Mouse (Mus musculus) cerebellum, postnatal 25 days (tissue): ENCODE measurements at regions not wholly inside any gene's neighbourhood (a gene's known extent, or its start where the extent isn't known, plus 50 kb on each side); places are given as distances from the start of the nearest gene placed in this dataset.

Experiments
- DNase-seq, 2 experiments: peaks; one replicate each; pipeline ENCODE4 v3.0.0; 2021; ENCODE audit warnings: mixed read lengths in 2 of 2

GRCm38 (mm10) chr4:95155178-95155577 is 103.2 kb upstream of the Jun start:
- no peak for DNase-seq

DNA sequence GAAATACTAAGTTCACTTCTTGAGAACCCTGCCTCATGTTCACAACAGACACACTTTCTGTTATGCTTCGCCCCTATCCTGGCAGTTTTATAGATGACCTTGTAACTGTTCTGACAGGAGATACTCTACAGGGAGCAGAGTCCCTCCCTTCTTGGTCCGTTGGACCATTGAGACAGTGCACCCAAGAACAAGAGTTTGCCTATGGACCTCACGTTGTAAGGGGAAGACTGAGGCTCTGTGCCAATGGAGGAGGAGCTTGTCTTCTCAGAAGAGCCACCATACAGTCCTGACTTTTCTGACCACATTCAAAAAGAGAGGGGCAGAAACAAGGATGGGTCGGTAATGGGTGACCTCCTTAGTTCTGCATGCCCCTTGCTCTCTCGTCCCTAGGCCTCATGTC is 103.8 kb upstream of the Jun start:
- DNase-seq = no peak

- no peak for DNase-seq
These were observed 104.6 kb upstream of the Jun start for GRCm38 (mm10) chr4:95156451-95157271.

DNA sequence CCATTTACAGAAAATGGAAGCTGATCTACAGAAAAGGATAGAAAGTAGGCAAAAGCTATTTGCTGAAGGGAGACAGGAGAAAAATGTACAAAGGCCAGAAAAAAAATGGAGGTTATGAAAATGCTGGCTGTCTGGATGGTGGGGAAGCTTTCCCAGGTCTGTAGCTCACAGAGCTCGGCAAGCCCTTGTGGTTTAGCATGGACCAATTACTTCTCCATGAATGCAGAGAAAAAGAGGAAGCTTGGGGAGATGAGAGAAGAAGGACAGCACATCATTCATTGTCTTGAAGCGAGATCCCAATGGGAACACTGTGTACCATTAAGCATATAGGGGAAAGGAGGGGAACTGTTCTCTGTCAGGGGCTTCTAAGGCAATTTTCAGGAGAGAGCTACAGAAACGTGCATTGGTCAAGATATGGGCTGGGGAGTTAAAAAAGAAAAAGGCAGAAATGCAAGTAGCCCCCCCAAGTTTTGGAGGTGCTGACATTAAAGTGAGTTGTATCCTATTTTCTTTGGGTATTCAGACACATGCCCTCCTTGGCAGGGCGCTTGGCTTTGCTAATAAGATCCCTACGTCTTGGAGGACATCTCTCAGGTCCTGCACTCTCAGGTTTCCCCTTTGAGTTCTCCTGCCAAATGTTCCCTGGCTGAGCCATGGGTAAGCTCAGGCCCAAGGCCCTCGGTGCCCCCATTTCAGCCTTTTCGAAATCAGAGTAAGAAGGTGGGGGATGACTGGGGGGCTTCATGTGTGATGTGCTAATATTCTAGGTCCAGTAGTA is 105.8 kb upstream of the Jun start:
- no peak for DNase-seq

GRCm38 (mm10) chr4:95158632-95159424 is 106.8 kb upstream of the Jun start:
- DNase-seq = no peak

DNA sequence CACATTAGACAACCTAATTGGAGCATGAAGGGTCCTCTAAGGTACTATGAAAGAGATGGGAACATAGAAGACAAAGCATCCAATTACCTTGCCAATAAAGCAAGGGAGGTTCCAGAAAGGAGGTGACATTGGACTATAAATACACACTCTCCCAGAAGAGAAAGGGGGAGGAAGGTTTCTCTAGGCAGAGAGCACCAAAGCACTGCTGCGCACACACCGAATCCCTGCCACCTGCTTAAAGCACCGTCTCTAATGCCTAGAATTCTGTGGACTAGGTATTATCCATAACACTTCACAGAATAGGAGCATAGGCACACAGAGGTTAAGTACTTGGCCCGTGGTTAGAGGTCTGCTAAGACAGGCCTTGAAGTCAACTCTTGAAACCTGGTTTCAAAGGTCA is 107.8 kb upstream of the Jun start:
- DNase-seq = no peak

- no peak for DNase-seq
These were observed 108.4 kb upstream of the Jun start for GRCm38 (mm10) chr4:95160465-95160864.

DNA sequence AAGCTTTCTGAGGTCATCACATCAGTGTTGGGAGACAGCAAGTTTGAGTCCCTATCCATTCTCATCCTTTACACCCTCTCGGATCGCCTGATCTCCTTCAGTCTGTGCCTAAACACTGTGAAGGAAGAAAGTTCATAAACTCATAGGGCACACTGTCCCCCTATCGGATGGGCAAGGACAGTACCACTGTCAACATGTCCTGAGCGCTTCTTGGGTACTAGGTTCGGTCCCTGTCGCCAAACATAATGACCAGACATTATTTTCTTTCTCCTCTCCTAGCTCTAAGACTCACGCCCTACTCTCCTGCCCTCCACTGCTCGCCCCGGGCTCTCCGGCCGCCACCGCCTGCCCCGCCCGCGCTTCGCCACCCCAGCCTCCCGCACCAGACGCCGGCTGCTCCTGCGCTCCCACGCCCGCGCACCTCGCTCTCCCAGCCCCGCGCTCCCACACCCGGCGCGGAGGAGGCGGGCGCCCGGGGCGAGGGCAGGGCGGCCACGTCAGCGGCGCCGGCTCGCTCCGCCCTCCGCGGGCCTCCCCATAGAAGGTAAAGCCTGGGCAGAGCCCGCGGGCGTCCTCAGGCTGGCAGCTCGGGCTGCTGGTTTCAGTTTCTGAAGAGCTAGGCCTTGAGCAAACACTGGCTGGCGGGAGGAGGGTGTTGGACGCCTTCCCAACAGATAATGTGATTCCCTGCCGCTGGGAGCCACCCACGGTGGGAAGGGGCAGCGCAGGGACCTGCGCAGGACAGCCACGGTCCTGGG is 109.1 kb upstream of the Jun start:
- DNase-seq = peak; percentile 81 to 89

DNA sequence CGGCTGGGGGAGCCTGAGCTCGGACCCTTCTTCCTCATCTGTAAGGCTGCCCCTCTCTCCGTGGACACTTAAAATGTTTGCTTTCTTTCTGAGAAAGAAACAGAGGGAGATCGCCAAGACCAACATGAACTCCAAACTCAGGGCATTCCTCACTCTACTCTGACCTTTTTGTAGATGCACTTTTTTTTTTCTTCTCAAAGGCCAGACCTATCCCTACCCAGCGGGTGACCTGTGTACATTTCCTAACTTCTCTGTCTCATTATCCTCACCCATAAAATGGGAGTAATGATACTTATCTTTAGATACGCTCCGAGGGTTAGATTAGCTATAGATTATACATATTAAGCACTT is 109.6 kb upstream of the Jun start:
- no peak for DNase-seq

GRCm38 (mm10) chr4:95162386-95163090 is 110.5 kb upstream of the Jun start:
- no peak for DNase-seq

GRCm38 (mm10) chr4:95163403-95163802 is 111.4 kb upstream of the Jun start:
- DNase-seq = no peak

- DNase-seq = no peak
These were observed 114.5 kb upstream of the Jun start for GRCm38 (mm10) chr4:95166503-95166902.

DNA sequence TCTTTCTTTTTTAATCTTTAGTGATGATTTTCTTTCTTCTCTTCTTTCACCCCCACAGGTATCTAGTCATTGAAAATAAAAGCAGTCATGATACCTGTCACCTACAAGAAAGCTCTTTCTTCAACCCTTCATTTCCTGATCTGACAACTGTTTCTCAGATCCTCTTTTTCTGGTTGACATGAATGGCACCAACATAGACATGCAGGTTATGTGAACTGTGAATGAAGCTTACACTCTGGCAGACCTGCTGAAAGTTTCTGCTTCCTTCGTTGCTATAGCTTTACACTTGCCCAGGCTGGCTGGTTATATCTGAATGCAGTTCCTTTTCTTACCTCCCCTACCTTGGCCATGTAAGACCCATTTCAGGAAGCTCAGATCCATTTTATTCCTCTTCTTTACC is 115.2 kb upstream of the Jun start:
- DNase-seq = no peak

GRCm38 (mm10) chr4:95169702-95170101 is 117.7 kb upstream of the Jun start:
- no peak for DNase-seq

DNA sequence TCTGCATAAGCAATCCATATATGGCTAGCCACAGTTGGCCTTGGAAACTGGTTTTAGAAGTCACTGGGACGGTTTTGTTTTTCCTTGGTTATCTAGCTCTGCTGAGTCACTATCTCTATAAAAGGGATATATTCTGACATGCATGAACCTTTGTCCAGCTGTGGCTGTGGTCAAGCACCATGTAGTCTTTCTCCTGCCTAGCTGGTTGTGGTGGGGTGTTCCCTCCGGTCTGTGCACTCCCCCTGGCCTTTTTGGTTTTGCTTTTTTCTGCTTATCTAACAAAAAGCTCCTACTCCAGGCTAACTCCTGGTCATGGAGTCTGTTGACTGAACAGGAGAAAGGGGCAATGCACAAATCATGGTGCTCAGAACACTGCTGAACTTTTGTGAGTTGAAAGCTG is 125.7 kb upstream of the Jun start:
- no peak for DNase-seq

DNA sequence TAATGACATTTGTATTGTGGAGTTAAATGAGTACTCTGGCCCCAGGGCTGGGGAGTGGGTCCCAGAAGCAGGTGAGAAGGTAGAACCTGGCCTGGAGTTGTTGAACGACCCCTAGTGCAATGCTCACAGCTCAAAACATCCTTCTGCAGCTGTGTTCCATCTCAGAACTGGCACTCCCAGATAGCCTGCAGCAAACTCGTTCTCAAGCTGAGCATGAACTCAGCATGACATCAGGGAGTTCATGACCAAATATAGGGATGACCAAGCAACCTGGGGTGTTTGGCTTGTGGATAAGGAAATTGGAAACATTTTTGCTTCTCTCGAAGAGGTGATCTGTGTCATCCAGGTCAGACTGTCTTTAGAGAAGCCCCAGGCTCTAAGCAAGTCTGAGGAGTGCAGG is 126.4 kb upstream of the Jun start:
- no peak for DNase-seq

DNA sequence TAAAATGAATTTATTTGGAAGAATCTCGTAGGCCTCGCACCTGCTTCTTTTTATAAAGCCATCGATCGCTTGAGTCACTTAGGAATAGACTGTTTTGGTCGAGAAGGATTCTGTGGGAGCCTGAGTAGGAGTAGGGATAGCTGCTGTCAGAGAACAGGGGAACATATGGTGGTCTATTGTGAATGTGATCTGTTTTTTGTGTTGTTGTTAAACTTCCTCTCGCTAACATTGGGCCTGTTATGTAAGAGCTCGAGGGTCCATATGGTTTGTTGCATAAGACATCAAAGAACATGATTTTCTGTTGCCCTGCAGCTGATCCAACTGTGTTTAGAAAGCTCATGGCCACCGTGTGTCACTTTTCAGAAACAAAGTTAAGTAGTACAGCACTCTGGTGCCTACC is 126.9 kb upstream of the Jun start:
- DNase-seq = no peak

GRCm38 (mm10) chr4:95180446-95180845 is 128.4 kb upstream of the Jun start:
- no peak for DNase-seq

GRCm38 (mm10) chr4:95180999-95181398 is 129.0 kb upstream of the Jun start:
- no peak for DNase-seq

DNA sequence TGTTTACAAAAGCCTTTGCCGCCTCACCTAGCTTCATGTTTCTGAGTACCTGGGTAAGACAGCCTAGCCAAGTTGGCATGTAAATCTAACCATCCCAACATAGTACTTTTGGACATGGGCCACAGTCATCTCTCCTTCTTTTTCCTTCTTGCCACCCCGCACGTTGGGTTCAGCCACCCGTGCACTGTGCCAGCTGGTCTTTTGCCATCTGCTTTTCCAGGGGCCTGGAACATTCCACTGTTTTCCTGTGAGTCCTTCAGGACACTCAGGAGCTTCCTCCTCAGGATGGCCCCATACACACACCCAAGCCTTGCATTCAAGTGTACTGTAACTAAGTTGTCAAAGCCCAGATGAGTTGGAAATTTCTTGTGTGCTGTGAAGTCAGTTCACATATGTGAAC is 132.2 kb upstream of the Jun start:
- peak; percentile 15 to 43 for DNase-seq

DNA sequence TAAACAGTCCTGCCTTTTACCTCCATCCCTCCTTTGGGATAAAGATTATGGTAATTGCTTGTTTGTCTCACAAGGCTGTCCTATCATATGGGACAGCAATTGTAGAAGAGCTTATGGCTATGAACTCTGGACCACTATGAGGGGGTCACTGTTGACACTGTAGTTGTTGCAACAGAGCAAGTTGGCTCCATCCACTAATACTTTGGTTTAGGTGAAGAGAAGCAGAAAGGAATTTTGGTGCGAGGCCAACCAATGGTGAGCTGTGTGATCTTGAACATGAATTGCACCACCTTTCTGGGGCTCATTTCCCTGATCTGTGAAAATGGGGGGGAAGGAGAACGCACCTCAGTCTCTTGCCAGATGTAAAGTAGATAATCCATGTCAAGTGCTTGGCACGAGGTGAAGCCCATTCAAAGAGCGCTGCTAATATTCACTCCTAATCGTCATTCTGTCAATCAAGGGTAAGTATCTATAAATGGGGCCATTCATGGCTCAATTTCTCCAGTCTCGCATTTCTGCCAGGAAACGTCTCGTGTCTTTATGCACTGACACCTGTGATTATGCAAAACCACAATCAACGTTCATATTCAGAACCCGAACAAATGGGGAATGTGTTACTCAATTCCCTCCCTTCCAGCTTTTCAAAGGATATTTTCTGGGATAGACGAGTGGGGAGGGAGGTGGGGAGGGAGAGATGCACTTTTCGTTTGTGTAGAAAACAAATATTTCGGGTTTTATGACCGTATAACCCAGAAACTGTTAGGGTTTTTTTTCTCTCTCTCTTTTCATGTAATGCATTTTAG is 133.3 kb upstream of the Jun start:
- DNase-seq = no peak

- DNase-seq = no peak
These were observed 133.8 kb upstream of the Jun start for GRCm38 (mm10) chr4:95185916-95186200.
